Mouse (Mus musculus): ENCODE measurements around the gene Ptpn22. TPM values are rescaled to one million over a fixed set of nuclear protein-coding genes. Genes with fewer than 3 reads are reported as not detected.
A peak's percentile ranks its signal among the peaks of the same experiment; 100 is the strongest.

Gene Ptpn22
- polyA plus RNA-seq, 1 experiment from 2014 or later = not detected

DNA sequence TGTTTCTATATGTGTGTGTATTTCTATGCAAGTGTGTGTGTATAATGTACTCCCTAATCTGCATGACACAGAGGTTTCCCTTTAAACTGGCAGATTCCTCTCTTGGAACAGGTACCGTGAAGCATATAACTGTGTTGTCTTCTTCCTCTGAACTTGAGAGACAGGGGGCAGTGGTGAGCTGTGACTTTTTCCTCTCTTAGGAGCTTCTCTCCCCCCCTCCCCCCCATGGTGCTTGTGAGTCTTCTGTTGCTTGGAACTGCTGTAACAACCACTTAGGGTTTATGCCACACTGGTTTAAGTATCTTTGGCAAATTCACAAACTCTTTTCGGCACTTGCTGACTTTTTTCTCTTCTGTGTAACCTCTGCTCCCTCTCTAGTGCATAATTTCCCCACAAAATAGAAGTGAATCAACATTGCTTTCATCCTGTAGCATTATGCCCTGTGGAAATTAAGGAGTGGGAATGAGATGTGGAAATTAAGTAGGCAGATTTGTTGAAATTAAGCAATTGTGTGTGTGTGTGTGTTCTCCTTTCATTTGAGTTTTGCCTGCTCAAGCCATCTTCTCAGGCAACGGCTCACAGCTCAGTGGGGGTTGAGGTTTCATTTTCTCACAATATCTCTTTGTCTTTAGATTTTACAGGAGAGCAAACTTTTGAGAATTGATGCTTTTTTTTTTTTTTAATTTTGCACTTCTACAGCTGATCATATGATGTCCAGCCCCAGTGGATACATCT is 6.9 kb upstream of the Ptpn22 start:
- Histone ChIP-seq H3K4me2 (replicated peaks; ENCODE audit: low read depth, low read length) (no peak overlapping the region), H3K4me1 (replicated peaks; ENCODE audit: control insufficient read depth, insufficient read depth, low read length) (no peaks in the 10 kb centered on the region), H3K27me3 (ENCODE audit: control insufficient read depth, insufficient read depth, low read length) (no peaks in the 10 kb centered on the region), H3K36me3 (ENCODE audit: control insufficient read depth, insufficient read depth, low read length) (no peaks in the 10 kb centered on the region), H3K4me3 (ENCODE audit: low read depth, low read length) (no peak overlapping the region), H3K9me3 (ENCODE audit: control insufficient read depth, low read length) (no peaks in the 10 kb centered on the region), H3K27ac (ENCODE audit: low read depth, low read length) (no peak overlapping the region), H3K9ac (ENCODE audit: low read depth, low read length) (no peak overlapping the region)
- DNase-seq (ENCODE audit: low spot score) = peak; percentile 43
- WGBS = 64% methylated on average over 3 of the region's 3 CpGs
- no peak for ATAC-seq (ENCODE audit: low FRiP score)

DNA sequence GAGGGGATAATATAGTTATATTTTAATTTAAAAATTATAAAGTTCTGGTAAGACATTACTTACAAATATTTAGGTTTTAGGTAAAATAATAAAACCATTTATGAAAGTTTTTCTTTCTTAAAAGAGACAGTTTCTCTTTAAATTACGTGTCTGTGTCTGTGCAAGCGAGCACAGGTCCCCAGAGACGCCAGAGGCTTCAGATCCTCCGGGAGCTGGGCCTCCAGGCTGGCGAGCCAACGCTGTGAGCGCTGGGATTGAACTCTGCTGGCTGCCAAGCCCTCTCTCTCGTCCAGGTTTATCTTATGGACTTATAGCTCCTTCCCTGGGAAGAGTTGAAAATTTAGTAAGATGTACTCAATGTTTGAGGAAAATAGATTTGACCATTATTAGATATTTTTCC is 5.8 kb upstream of the Ptpn22 start:
- H3K4me2 ChIP-seq (replicated peaks; ENCODE audit: low read depth, low read length) = no peak overlapping the region
- H3K27ac ChIP-seq (ENCODE audit: low read depth, low read length) = no peak overlapping the region
- DNase-seq (ENCODE audit: low spot score) = no peak
- ATAC-seq (ENCODE audit: low FRiP score) = no peak
- no peaks in the 10 kb centered on the region for H3K36me3 ChIP-seq (ENCODE audit: control insufficient read depth, insufficient read depth, low read length)
- no peak overlapping the region for H3K4me3 ChIP-seq (ENCODE audit: low read depth, low read length)
- H3K9me3 ChIP-seq (ENCODE audit: control insufficient read depth, low read length) = no peaks in the 10 kb centered on the region
- H3K9ac ChIP-seq (ENCODE audit: low read depth, low read length) = no peak overlapping the region
- no peaks in the 10 kb centered on the region for H3K27me3 ChIP-seq (ENCODE audit: control insufficient read depth, insufficient read depth, low read length)
- 73% methylated on average over 8 of the region's 8 CpGs for WGBS
- no peaks in the 10 kb centered on the region for H3K4me1 ChIP-seq (replicated peaks; ENCODE audit: control insufficient read depth, insufficient read depth, low read length)

DNA sequence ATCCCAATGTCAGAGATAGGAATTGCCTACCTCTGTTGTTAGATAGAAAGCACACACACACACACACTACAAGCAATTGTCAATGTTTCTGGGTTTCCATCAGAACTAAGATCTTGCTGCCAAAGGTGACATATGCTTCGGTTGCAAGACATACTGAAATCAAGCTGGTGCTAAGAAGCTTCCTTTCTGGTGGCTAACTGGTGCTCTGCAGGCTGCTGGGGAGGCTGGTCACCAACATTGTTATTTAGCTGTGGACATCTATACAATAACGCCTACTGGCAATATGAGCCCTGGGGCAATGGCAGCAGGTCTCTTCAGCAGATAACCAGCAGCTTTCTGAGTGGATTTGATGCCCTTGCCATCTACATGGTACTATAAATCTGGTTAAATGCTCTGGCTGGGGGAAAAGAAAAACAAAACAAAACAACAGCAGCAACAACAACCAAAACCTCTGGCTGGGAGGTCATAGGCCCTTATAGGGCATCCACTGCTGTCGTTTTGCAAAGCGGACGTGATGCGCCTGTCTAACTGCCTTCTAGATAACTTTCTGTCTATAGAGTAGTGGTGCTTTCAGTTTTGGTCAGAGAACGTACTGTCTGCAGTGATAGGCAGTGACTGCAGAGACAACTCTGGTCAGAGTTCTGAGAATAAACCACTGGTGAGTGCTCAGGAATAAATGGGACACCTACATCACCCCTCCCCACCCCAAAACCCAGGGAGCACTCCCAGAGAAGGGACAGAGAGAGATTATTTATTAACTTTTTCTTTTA is 2.4 kb upstream of the Ptpn22 start:
- Histone ChIP-seq H3K4me1 (replicated peaks; ENCODE audit: control insufficient read depth, insufficient read depth, low read length) (no peaks in the 10 kb centered on the region), H3K4me2 (replicated peaks; ENCODE audit: low read depth, low read length) (no peak overlapping the region), H3K4me3 (ENCODE audit: low read depth, low read length) (no peak overlapping the region), H3K27me3 (ENCODE audit: control insufficient read depth, insufficient read depth, low read length) (no peaks in the 10 kb centered on the region), H3K9ac (ENCODE audit: low read depth, low read length) (no peak overlapping the region), H3K9me3 (ENCODE audit: control insufficient read depth, low read length) (no peaks in the 10 kb centered on the region), H3K36me3 (ENCODE audit: control insufficient read depth, insufficient read depth, low read length) (no peaks in the 10 kb centered on the region), H3K27ac (ENCODE audit: low read depth, low read length) (no peak overlapping the region)
- 90% methylated on average over 7 of the region's 7 CpGs for WGBS
- ATAC-seq (ENCODE audit: low FRiP score) (no peak), DNase-seq (ENCODE audit: low spot score) (no peak)

DNA sequence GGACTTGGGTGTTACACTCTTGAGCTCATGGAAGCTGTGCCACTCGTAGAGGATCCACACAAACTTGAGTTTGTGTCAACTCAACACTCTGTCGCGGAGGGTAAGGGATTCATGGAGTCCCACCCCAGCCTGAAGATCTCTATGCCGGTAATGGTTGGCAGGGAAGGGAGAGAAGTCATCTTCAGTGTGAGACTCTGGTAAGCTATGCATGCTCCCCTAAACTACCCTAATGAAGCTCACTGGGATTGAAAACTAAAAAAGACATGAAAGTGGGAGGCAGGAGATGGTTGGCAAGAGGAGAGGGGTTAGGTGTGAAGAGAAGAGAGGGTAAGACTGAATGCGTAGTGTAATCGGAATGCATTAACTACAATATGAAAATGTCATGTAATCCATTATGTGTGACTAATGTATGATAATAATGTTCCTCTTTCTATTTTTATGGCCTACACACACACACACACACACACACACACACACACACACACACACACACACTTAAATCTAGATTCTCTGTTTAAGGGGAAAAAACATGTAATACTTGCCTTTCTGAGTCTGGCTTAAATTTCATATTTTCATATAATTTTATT is 1.5 kb upstream of the Ptpn22 start:
- no peak for ATAC-seq (ENCODE audit: low FRiP score)
- Histone ChIP-seq H3K27me3 (ENCODE audit: control insufficient read depth, insufficient read depth, low read length) (no peaks in the 10 kb centered on the region), H3K9me3 (ENCODE audit: control insufficient read depth, low read length) (no peaks in the 10 kb centered on the region), H3K4me3 (ENCODE audit: low read depth, low read length) (no peak overlapping the region), H3K9ac (ENCODE audit: low read depth, low read length) (no peak overlapping the region), H3K36me3 (ENCODE audit: control insufficient read depth, insufficient read depth, low read length) (no peaks in the 10 kb centered on the region), H3K4me1 (replicated peaks; ENCODE audit: control insufficient read depth, insufficient read depth, low read length) (no peaks in the 10 kb centered on the region), H3K27ac (ENCODE audit: low read depth, low read length) (no peak overlapping the region), H3K4me2 (replicated peaks; ENCODE audit: low read depth, low read length) (no peak overlapping the region)
- DNase-seq (ENCODE audit: low spot score) = no peak
- 93% methylated on average over 6 of the region's 6 CpGs for WGBS

DNA sequence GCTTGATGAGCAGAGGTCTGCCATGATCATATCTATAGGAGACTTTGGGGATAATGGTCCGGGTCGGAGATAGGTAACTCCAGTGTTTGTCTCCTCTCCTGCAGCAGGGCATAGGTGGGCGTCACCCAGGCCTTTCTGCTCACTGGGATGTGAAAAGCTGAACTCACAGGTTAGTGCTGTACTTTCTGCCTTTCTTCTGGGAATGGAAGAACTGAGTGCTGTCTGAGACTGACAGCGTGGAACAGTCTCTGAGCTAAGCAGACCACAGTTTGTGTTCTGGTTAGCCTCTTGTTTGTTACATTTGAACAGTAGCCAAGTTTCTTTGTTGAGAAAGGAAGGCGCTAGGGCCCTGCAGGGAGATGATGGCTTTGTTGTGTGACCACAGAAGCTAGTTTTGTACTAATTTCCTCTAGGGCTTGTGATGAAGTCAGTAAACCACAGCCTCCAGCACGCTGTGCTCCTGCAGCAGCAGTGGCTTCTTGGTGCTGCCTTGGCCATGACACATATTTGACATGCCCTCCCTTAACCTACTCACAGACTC is 326 bp downstream of the Ptpn22 start:
- Histone ChIP-seq H3K9me3 (ENCODE audit: control insufficient read depth, low read length) (no peaks in the 10 kb centered on the region), H3K27me3 (ENCODE audit: control insufficient read depth, insufficient read depth, low read length) (no peaks in the 10 kb centered on the region), H3K9ac (ENCODE audit: low read depth, low read length) (no peak overlapping the region), H3K27ac (ENCODE audit: low read depth, low read length) (no peak overlapping the region), H3K4me1 (replicated peaks; ENCODE audit: control insufficient read depth, insufficient read depth, low read length) (no peaks in the 10 kb centered on the region), H3K36me3 (ENCODE audit: control insufficient read depth, insufficient read depth, low read length) (no peaks in the 10 kb centered on the region), H3K4me3 (ENCODE audit: low read depth, low read length) (no peak overlapping the region), H3K4me2 (replicated peaks; ENCODE audit: low read depth, low read length) (no peak overlapping the region)
- WGBS = 86% methylated on average over 6 of the region's 6 CpGs
- ATAC-seq (ENCODE audit: low FRiP score) (no peak), DNase-seq (ENCODE audit: low spot score) (no peak)

DNA sequence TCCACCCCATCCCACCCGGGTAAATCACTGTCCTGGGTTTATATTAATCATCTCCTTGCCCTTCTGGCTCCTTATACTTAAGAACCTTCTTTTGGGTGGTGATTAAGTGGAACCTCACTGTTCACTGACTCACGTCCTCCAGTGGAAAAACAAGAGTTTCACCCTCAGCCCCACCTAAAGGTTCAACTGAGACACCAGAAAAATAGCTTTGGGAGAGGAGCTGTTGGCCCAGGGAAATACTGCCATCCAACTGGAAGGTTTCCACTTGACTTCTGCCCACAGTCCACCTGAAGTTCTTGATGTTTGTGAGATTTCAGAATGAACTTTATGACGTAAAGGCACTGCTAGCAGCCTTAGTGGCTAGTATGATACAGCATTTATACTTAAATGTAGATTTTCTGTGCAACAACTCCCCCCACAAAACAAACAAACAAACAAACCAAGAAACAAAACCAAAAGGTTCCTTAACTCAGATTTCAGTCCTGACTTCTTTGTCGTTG is 3.2 kb downstream of the Ptpn22 start:
- no peaks in the 10 kb centered on the region for H3K27me3 ChIP-seq (ENCODE audit: control insufficient read depth, insufficient read depth, low read length)
- no peaks in the 10 kb centered on the region for H3K4me1 ChIP-seq (replicated peaks; ENCODE audit: control insufficient read depth, insufficient read depth, low read length)
- no peaks in the 10 kb centered on the region for H3K9me3 ChIP-seq (ENCODE audit: control insufficient read depth, low read length)
- H3K27ac ChIP-seq (ENCODE audit: low read depth, low read length) = no peak overlapping the region
- H3K36me3 ChIP-seq (ENCODE audit: control insufficient read depth, insufficient read depth, low read length) = no peaks in the 10 kb centered on the region
- H3K9ac ChIP-seq (ENCODE audit: low read depth, low read length) = no peak overlapping the region
- no peak overlapping the region for H3K4me2 ChIP-seq (replicated peaks; ENCODE audit: low read depth, low read length)
- no peak overlapping the region for H3K4me3 ChIP-seq (ENCODE audit: low read depth, low read length)
- ATAC-seq (ENCODE audit: low FRiP score) = no peak
- DNase-seq (ENCODE audit: low spot score) = no peak
- 86% methylated on average over 4 of the region's 4 CpGs for WGBS

DNA sequence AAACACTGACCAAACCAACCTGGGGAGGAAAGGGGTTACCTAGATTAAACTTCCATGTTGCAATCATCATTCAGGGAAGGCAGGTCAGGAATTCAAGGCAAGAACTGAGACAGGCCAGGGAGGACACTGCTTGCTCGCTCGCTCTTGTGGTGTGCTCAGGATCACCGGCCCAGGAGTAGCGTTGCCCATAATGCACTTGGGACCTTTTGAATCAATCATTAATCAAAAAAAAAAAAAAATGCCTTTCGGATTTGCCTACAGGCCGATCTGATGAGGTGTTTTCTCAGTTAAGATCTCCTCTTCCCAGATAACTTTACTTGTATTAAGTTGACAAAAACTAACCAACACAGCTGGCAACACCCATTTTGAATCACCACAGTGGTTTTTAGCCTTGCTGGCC is 4.6 kb downstream of the Ptpn22 start:
- DNase-seq (ENCODE audit: low spot score) (no peak), ATAC-seq (ENCODE audit: low FRiP score) (no peak)
- Histone ChIP-seq H3K4me2 (replicated peaks; ENCODE audit: low read depth, low read length) (no peak overlapping the region), H3K27ac (ENCODE audit: low read depth, low read length) (no peak overlapping the region), H3K9me3 (ENCODE audit: control insufficient read depth, low read length) (no peaks in the 10 kb centered on the region), H3K4me1 (replicated peaks; ENCODE audit: control insufficient read depth, insufficient read depth, low read length) (no peaks in the 10 kb centered on the region), H3K36me3 (ENCODE audit: control insufficient read depth, insufficient read depth, low read length) (no peaks in the 10 kb centered on the region), H3K9ac (ENCODE audit: low read depth, low read length) (no peak overlapping the region), H3K27me3 (ENCODE audit: control insufficient read depth, insufficient read depth, low read length) (no peaks in the 10 kb centered on the region), H3K4me3 (ENCODE audit: low read depth, low read length) (no peak overlapping the region)
- WGBS = 91% methylated on average over 6 of the region's 6 CpGs

DNA sequence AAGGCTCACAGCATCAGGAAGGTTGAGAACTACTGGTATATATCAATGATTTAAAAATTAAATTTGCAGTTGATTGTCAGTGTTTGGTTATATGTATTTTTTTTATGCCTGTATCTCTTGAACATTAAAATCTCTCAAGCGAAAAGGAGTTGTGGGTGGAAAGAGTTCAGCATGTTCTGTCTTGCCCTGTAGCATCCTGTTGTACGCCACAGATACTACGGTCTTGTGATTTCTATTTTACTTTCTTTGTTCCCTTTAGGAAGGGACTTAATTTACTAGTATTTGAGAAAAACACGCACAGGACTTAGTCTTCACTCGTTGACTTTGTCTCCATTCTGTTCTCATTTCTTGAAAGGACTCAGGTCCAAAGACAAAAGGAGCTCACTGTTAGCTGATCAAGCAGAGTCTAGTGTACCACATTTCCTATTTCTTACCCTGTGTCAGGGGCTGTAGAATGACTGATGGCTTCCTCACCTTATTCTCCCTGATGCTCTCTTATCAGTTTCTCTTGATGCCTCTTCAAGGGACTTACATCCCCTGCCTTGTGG is 7.9 kb downstream of the Ptpn22 start:
- ATAC-seq (ENCODE audit: low FRiP score) = no peak
- H3K4me3 ChIP-seq (ENCODE audit: low read depth, low read length) = no peak overlapping the region
- WGBS = 94% methylated on average over 5 of the region's 5 CpGs
- no peak overlapping the region for H3K27ac ChIP-seq (ENCODE audit: low read depth, low read length)
- no peak for DNase-seq (ENCODE audit: low spot score)
- H3K4me1 ChIP-seq (replicated peaks; ENCODE audit: control insufficient read depth, insufficient read depth, low read length) = no peaks in the 10 kb centered on the region
- no peaks in the 10 kb centered on the region for H3K9me3 ChIP-seq (ENCODE audit: control insufficient read depth, low read length)
- no peaks in the 10 kb centered on the region for H3K36me3 ChIP-seq (ENCODE audit: control insufficient read depth, insufficient read depth, low read length)
- no peak overlapping the region for H3K4me2 ChIP-seq (replicated peaks; ENCODE audit: low read depth, low read length)
- H3K27me3 ChIP-seq (ENCODE audit: control insufficient read depth, insufficient read depth, low read length) = no peaks in the 10 kb centered on the region
- no peak overlapping the region for H3K9ac ChIP-seq (ENCODE audit: low read depth, low read length)
